Mouse (Mus musculus): ENCODE results near the gene Gga1. TPM values are rescaled to one million over a fixed set of nuclear protein-coding genes. Genes with fewer than 3 reads are reported as not detected.

Gene Gga1
- total and polyA plus RNA-seq, 3 experiments: 42.2 to 52.7 (median 44.4) TPM

- 62% methylated on average over 5 of the region's 5 CpGs for whole genome bisulfite sequencing
- no peak overlapping the region for H3K9ac ChIP-seq (ENCODE audit: low read depth, low read length)
- no peaks in the 10 kb centered on the region for H3K36me3 ChIP-seq (ENCODE audit: control insufficient read depth, insufficient read depth, low read length)
- no peaks in the 10 kb centered on the region for H3K79me2 ChIP-seq (replicated peaks; ENCODE audit: control insufficient read depth, insufficient read depth, low read length)
- intact Hi-C loops (cut with DNase I): no loop called here
- H3K27ac ChIP-seq: no peak overlapping the region
- TF ChIP-seq EP300 (IDR thresholded peaks at IDR 0.05; ENCODE audit: insufficient read depth, low read depth, low read length): no peak
- TF ChIP-seq CTCF (IDR thresholded peaks at IDR 0.05): no peak
- TF ChIP-seq POLR2A (IDR thresholded peaks at IDR 0.05; ENCODE audit: insufficient read depth, low read depth, low read length): no peak
- H3K4me3 ChIP-seq: no peak overlapping the region
- H3K27me3 ChIP-seq (ENCODE audit: control insufficient read depth, insufficient read depth, low read length): no peaks in the 10 kb centered on the region
- DNase-seq: no peak
- H3K4me1 ChIP-seq (ENCODE audit: control insufficient read depth, insufficient read depth, low read length): no peaks in the 10 kb centered on the region; the same call in 1 of the 2 replicates
These were observed 14.7 kb upstream of the Gga1 start for GRCm38 (mm10) chr15:78862280-78862679.

- Histone ChIP-seq H3K79me2 (replicated peaks; ENCODE audit: control insufficient read depth, insufficient read depth, low read length) (no peaks in the 10 kb centered on the region), H3K27me3 (ENCODE audit: control insufficient read depth, insufficient read depth, low read length) (no peaks in the 10 kb centered on the region), H3K9ac (ENCODE audit: low read depth, low read length) (no peak overlapping the region), H3K27ac (no peak overlapping the region), H3K4me3 (no peak overlapping the region), H3K4me1 (ENCODE audit: control insufficient read depth, insufficient read depth, low read length) (peaks cover 2% of the 10 kb centered on the region; the same call in 1 of the 2 replicates), H3K36me3 (ENCODE audit: control insufficient read depth, insufficient read depth, low read length) (no peaks in the 10 kb centered on the region)
- intact Hi-C loops (cut with DNase I): no loop called here
- 73% methylated on average over 2 of the region's 2 CpGs for WGBS
- TF ChIP-seq EP300 (IDR thresholded peaks at IDR 0.05; ENCODE audit: insufficient read depth, low read depth, low read length): no peak
- no peak for TF ChIP-seq CTCF (IDR thresholded peaks at IDR 0.05)
- TF ChIP-seq POLR2A (IDR thresholded peaks at IDR 0.05; ENCODE audit: insufficient read depth, low read depth, low read length): no peak
- no peak for DNase-seq
These were observed 13.8 kb upstream of the Gga1 start for GRCm38 (mm10) chr15:78863154-78863553.

- Histone ChIP-seq H3K79me2 (replicated peaks; ENCODE audit: control insufficient read depth, insufficient read depth, low read length) (no peaks in the 10 kb centered on the region), H3K9ac (ENCODE audit: low read depth, low read length) (no peak overlapping the region), H3K36me3 (ENCODE audit: control insufficient read depth, insufficient read depth, low read length) (no peaks in the 10 kb centered on the region), H3K27ac (no peak overlapping the region), H3K4me3 (no peak overlapping the region), H3K4me1 (ENCODE audit: control insufficient read depth, insufficient read depth, low read length) (peaks cover 5% of the 10 kb centered on the region), H3K27me3 (ENCODE audit: control insufficient read depth, insufficient read depth, low read length) (no peaks in the 10 kb centered on the region)
- intact Hi-C loops (cut with DNase I): no loop called here
- no peak for DNase-seq
- TF ChIP-seq POLR2A (IDR thresholded peaks at IDR 0.05; ENCODE audit: insufficient read depth, low read depth, low read length) (no peak), CTCF (IDR thresholded peaks at IDR 0.05) (no peak), EP300 (IDR thresholded peaks at IDR 0.05; ENCODE audit: insufficient read depth, low read depth, low read length) (no peak)
- WGBS: 64% methylated on average over 13 of the region's 13 CpGs
These were observed 13.1 kb upstream of the Gga1 start for GRCm38 (mm10) chr15:78863852-78864253.

GRCm38 (mm10) chr15:78868398-78868797 is 8.6 kb upstream of the Gga1 start:
- intact Hi-C loops (cut with DNase I): loop anchor here (5.0 kb wide), 1 partner anchor 241 kb away; no protein-coding TSS in a partner anchor

GRCm38 (mm10) chr15:78868826-78869233 is 8.2 kb upstream of the Gga1 start:
- Histone ChIP-seq H3K27me3 (ENCODE audit: control insufficient read depth, insufficient read depth, low read length) (no peaks in the 10 kb centered on the region), H3K36me3 (ENCODE audit: control insufficient read depth, insufficient read depth, low read length) (no peaks in the 10 kb centered on the region), H3K79me2 (replicated peaks; ENCODE audit: control insufficient read depth, insufficient read depth, low read length) (no peaks in the 10 kb centered on the region), H3K4me1 (ENCODE audit: control insufficient read depth, insufficient read depth, low read length) (peaks cover 8% of the 10 kb centered on the region), H3K27ac (peak overlapping the region; percentile 79), H3K4me3 (no peak overlapping the region), H3K9ac (ENCODE audit: low read depth, low read length) (peak overlapping the region; percentile 26; the same call in 1 of the 2 replicates)
- no peak for TF ChIP-seq EP300 (IDR thresholded peaks at IDR 0.05; ENCODE audit: insufficient read depth, low read depth, low read length)
- TF ChIP-seq POLR2A (IDR thresholded peaks at IDR 0.05; ENCODE audit: insufficient read depth, low read depth, low read length): no peak
- no peak for TF ChIP-seq CTCF (IDR thresholded peaks at IDR 0.05)
- intact Hi-C loops (cut with DNase I): loop anchor here (5.0 kb wide), 1 partner anchor 242 kb away; no protein-coding TSS in a partner anchor
- WGBS: 56% methylated on average over 7 of the region's 7 CpGs
- no peak for DNase-seq

More at GRCm38 (mm10) chr15:78868398-78868797, 8.6 kb upstream of the Gga1 start:
- peak; percentile 54 to 59 for DNase-seq
- peak; percentile 57; the same call in 1 of the 2 replicates for TF ChIP-seq EP300 (IDR thresholded peaks at IDR 0.05; ENCODE audit: insufficient read depth, low read depth, low read length)
- TF ChIP-seq CTCF (IDR thresholded peaks at IDR 0.05): no peak
- no peak for TF ChIP-seq POLR2A (IDR thresholded peaks at IDR 0.05; ENCODE audit: insufficient read depth, low read depth, low read length)
- H3K4me3 ChIP-seq: no peak overlapping the region
- H3K9ac ChIP-seq (ENCODE audit: low read depth, low read length): peak overlapping the region; percentile 26; the same call in 1 of the 2 replicates
- H3K36me3 ChIP-seq (ENCODE audit: control insufficient read depth, insufficient read depth, low read length): no peaks in the 10 kb centered on the region
- H3K4me1 ChIP-seq (ENCODE audit: control insufficient read depth, insufficient read depth, low read length): peaks cover 8% of the 10 kb centered on the region
- no peaks in the 10 kb centered on the region for H3K79me2 ChIP-seq (replicated peaks; ENCODE audit: control insufficient read depth, insufficient read depth, low read length)
- H3K27me3 ChIP-seq (ENCODE audit: control insufficient read depth, insufficient read depth, low read length): no peaks in the 10 kb centered on the region
- 25% methylated on average over 9 of the region's 9 CpGs for WGBS
- peak overlapping the region; percentile 79 for H3K27ac ChIP-seq

GRCm38 (mm10) chr15:78869775-78870174 is 7.2 kb upstream of the Gga1 start:
- no peak for TF ChIP-seq EP300 (IDR thresholded peaks at IDR 0.05; ENCODE audit: insufficient read depth, low read depth, low read length)
- peak; percentile 86 for TF ChIP-seq CTCF (IDR thresholded peaks at IDR 0.05)
- no peak for TF ChIP-seq POLR2A (IDR thresholded peaks at IDR 0.05; ENCODE audit: insufficient read depth, low read depth, low read length)
- Histone ChIP-seq H3K27ac (no peak overlapping the region), H3K4me1 (ENCODE audit: control insufficient read depth, insufficient read depth, low read length) (peaks cover 8% of the 10 kb centered on the region), H3K79me2 (replicated peaks; ENCODE audit: control insufficient read depth, insufficient read depth, low read length) (no peaks in the 10 kb centered on the region), H3K4me3 (no peak overlapping the region), H3K36me3 (ENCODE audit: control insufficient read depth, insufficient read depth, low read length) (no peaks in the 10 kb centered on the region), H3K9ac (ENCODE audit: low read depth, low read length) (no peak overlapping the region), H3K27me3 (ENCODE audit: control insufficient read depth, insufficient read depth, low read length) (no peaks in the 10 kb centered on the region)
- peak; percentile 55 to 57 for DNase-seq
- intact Hi-C loops (cut with DNase I): loop anchor here (1.0 to 5.0 kb wide), 3 partner anchors 20 to 242 kb away; no protein-coding TSS in a partner anchor
- WGBS: 10% methylated on average over 6 of the region's 6 CpGs

Measured in heart, adult 2 months (tissue).